Mouse (Mus musculus): ENCODE measurements around the gene Wipf1. TPM values are rescaled to one million over a fixed set of nuclear protein-coding genes. Genes with fewer than 3 reads are reported as not detected.
A peak's percentile ranks its signal among the peaks of the same experiment; 100 is the strongest.

Gene Wipf1
- polyA plus RNA-seq, 1 experiment = 8.0 TPM

GRCm38 (mm10) chr2:73485236-73486119 is 44.1 kb downstream of the Wipf1 start:
- Histone ChIP-seq H3K36me3 (ENCODE audit: control insufficient read depth, insufficient read depth, low read length) (no peaks in the 10 kb centered on the region), H3K27ac (ENCODE audit: insufficient read depth, low read depth, low read length) (peak overlapping the region; percentile 54), H3K27me3 (replicated peaks; ENCODE audit: control insufficient read depth, insufficient read depth, low read length) (no peaks in the 10 kb centered on the region), H3K4me1 (ENCODE audit: control insufficient read depth, insufficient read depth, low read length) (no peaks in the 10 kb centered on the region), H3K4me3 (ENCODE audit: insufficient read depth, low read depth, low read length) (peak overlapping the region; percentile 42)
- WGBS = 57% methylated on average over 26 of the region's 26 CpGs
- TF ChIP-seq POLR2A (IDR thresholded peaks at IDR 0.05; ENCODE audit: low read depth, low read length) = no peak
- TF ChIP-seq CTCF (conservative IDR thresholded peaks at IDR 0.05; ENCODE audit: insufficient read depth, insufficient read length, low read depth, low read length) = no peak
- DNase-seq = no peak

- peak overlapping the region; percentile 54 for H3K27ac ChIP-seq (ENCODE audit: insufficient read depth, low read depth, low read length)
- no peaks in the 10 kb centered on the region for H3K36me3 ChIP-seq (ENCODE audit: control insufficient read depth, insufficient read depth, low read length)
- no peaks in the 10 kb centered on the region for H3K4me1 ChIP-seq (ENCODE audit: control insufficient read depth, insufficient read depth, low read length)
- DNase-seq = no peak
- WGBS = 48% methylated on average over 15 of the region's 15 CpGs
- no peaks in the 10 kb centered on the region for H3K27me3 ChIP-seq (replicated peaks; ENCODE audit: control insufficient read depth, insufficient read depth, low read length)
- no peak for TF ChIP-seq CTCF (conservative IDR thresholded peaks at IDR 0.05; ENCODE audit: insufficient read depth, insufficient read length, low read depth, low read length)
- TF ChIP-seq POLR2A (IDR thresholded peaks at IDR 0.05; ENCODE audit: low read depth, low read length) = no peak
- peak overlapping the region; percentile 42 for H3K4me3 ChIP-seq (ENCODE audit: insufficient read depth, low read depth, low read length)
Measured at GRCm38 (mm10) chr2:73484561-73485235, 44.8 kb downstream of the Wipf1 start.

- no peak for TF ChIP-seq CTCF (conservative IDR thresholded peaks at IDR 0.05; ENCODE audit: insufficient read depth, insufficient read length, low read depth, low read length)
- TF ChIP-seq POLR2A (IDR thresholded peaks at IDR 0.05; ENCODE audit: low read depth, low read length) = no peak
- H3K4me1 ChIP-seq (ENCODE audit: control insufficient read depth, insufficient read depth, low read length) = no peaks in the 10 kb centered on the region
- H3K27me3 ChIP-seq (replicated peaks; ENCODE audit: control insufficient read depth, insufficient read depth, low read length) = no peaks in the 10 kb centered on the region
- DNase-seq = no peak
- H3K27ac ChIP-seq (ENCODE audit: insufficient read depth, low read depth, low read length) = no peak overlapping the region
- WGBS = 93% methylated on average over 6 of the region's 6 CpGs
- no peaks in the 10 kb centered on the region for H3K36me3 ChIP-seq (ENCODE audit: control insufficient read depth, insufficient read depth, low read length)
- no peak overlapping the region for H3K4me3 ChIP-seq (ENCODE audit: insufficient read depth, low read depth, low read length)
Measured at GRCm38 (mm10) chr2:73478805-73479204, 50.7 kb downstream of the Wipf1 start.

GRCm38 (mm10) chr2:73477501-73477900 is 52.0 kb downstream of the Wipf1 start:
- H3K36me3 ChIP-seq (ENCODE audit: control insufficient read depth, insufficient read depth, low read length) = no peaks in the 10 kb centered on the region
- DNase-seq = no peak
- WGBS = 92% methylated on average over 7 of the region's 7 CpGs
- no peak overlapping the region for H3K27ac ChIP-seq (ENCODE audit: insufficient read depth, low read depth, low read length)
- no peak overlapping the region for H3K4me3 ChIP-seq (ENCODE audit: insufficient read depth, low read depth, low read length)
- TF ChIP-seq POLR2A (IDR thresholded peaks at IDR 0.05; ENCODE audit: low read depth, low read length) = no peak
- no peak for TF ChIP-seq CTCF (conservative IDR thresholded peaks at IDR 0.05; ENCODE audit: insufficient read depth, insufficient read length, low read depth, low read length)
- H3K27me3 ChIP-seq (replicated peaks; ENCODE audit: control insufficient read depth, insufficient read depth, low read length) = no peaks in the 10 kb centered on the region
- no peaks in the 10 kb centered on the region for H3K4me1 ChIP-seq (ENCODE audit: control insufficient read depth, insufficient read depth, low read length)

- TF ChIP-seq CTCF (conservative IDR thresholded peaks at IDR 0.05; ENCODE audit: insufficient read depth, insufficient read length, low read depth, low read length) = no peak
- TF ChIP-seq POLR2A (IDR thresholded peaks at IDR 0.05; ENCODE audit: low read depth, low read length) = no peak
- no peak overlapping the region for H3K27ac ChIP-seq (ENCODE audit: insufficient read depth, low read depth, low read length)
- no peaks in the 10 kb centered on the region for H3K4me1 ChIP-seq (ENCODE audit: control insufficient read depth, insufficient read depth, low read length)
- 49% methylated on average over 3 of the region's 3 CpGs for WGBS
- H3K36me3 ChIP-seq (ENCODE audit: control insufficient read depth, insufficient read depth, low read length) = no peaks in the 10 kb centered on the region
- peak; percentile 15 for DNase-seq
- H3K4me3 ChIP-seq (ENCODE audit: insufficient read depth, low read depth, low read length) = no peak overlapping the region
- no peaks in the 10 kb centered on the region for H3K27me3 ChIP-seq (replicated peaks; ENCODE audit: control insufficient read depth, insufficient read depth, low read length)
Measured at GRCm38 (mm10) chr2:73475519-73475918, 54.0 kb downstream of the Wipf1 start.

- TF ChIP-seq POLR2A (IDR thresholded peaks at IDR 0.05; ENCODE audit: low read depth, low read length) = no peak
- no peak for TF ChIP-seq CTCF (conservative IDR thresholded peaks at IDR 0.05; ENCODE audit: insufficient read depth, insufficient read length, low read depth, low read length)
- Histone ChIP-seq H3K27ac (ENCODE audit: insufficient read depth, low read depth, low read length) (no peak overlapping the region), H3K4me3 (ENCODE audit: insufficient read depth, low read depth, low read length) (no peak overlapping the region), H3K4me1 (ENCODE audit: control insufficient read depth, insufficient read depth, low read length) (no peaks in the 10 kb centered on the region), H3K36me3 (ENCODE audit: control insufficient read depth, insufficient read depth, low read length) (no peaks in the 10 kb centered on the region), H3K27me3 (replicated peaks; ENCODE audit: control insufficient read depth, insufficient read depth, low read length) (no peaks in the 10 kb centered on the region)
- DNase-seq = no peak
- 99% methylated on average over 2 of the region's 2 CpGs for WGBS
Measured at GRCm38 (mm10) chr2:73472130-73472529, 57.4 kb downstream of the Wipf1 start.

GRCm38 (mm10) chr2:73470146-73470630 is 59.3 kb downstream of the Wipf1 start:
- Histone ChIP-seq H3K27ac (ENCODE audit: insufficient read depth, low read depth, low read length) (no peak overlapping the region), H3K36me3 (ENCODE audit: control insufficient read depth, insufficient read depth, low read length) (no peaks in the 10 kb centered on the region), H3K4me3 (ENCODE audit: insufficient read depth, low read depth, low read length) (no peak overlapping the region), H3K27me3 (replicated peaks; ENCODE audit: control insufficient read depth, insufficient read depth, low read length) (no peaks in the 10 kb centered on the region), H3K4me1 (ENCODE audit: control insufficient read depth, insufficient read depth, low read length) (no peaks in the 10 kb centered on the region)
- no peak for TF ChIP-seq POLR2A (IDR thresholded peaks at IDR 0.05; ENCODE audit: low read depth, low read length)
- TF ChIP-seq CTCF (conservative IDR thresholded peaks at IDR 0.05; ENCODE audit: insufficient read depth, insufficient read length, low read depth, low read length) = no peak
- 70% methylated on average over 10 of the region's 10 CpGs for WGBS
- no peak for DNase-seq

Data from kidney, adult 2 months (tissue).